ENCODE assay signal across 8 mouse cellular contexts in the genomic region with DNA sequence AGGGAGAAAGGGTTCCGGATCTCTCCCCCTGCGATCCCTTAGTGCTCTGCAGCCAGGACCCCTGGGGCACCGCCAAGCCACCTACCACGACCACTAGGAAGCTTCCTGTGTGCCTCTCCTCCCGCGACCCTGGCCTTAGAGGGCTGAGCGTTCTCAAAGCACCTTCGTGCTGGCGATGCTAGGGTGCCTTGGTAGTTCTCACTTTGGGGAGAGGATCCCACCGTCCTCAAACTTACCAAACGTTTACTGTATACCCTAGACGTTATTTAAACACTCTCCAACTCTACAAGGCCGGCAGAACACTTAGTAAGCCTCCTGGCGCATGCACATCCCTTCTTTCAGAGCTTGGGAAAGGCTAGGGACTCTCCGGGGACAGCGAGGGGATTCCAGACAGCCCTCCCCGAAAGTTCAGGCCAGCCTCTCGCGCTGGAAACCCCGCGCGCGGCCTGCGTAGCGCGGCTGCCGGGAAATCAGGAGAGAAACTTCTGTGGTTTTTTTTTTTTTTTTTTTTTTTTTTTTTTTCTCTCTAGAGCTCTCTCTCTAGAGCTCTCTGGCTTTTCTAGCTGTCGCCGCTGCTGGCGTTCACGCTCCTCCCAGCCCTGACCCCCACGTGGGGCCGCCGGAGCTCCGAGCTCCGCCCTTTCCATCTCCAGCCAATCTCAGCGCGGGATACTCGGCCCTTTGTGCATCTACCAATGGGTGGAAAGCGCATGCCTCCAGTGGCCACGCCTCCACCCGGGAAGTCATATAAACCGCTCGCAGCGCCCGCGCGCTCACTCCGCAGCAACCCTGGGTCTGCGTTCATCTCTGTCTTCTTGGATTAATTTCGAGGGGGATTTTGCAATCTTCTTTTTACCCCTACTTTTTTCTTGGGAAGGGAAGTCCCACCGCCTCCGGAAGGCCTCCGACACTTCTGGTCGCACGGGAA. TPM values are rescaled to one million over a fixed set of nuclear protein-coding genes. Genes with fewer than 3 reads are reported as not detected.
DNase-seq lines count a peak whose midpoint lies in the region; ATAC-seq lines count a peak whose summit lies in the region.

A gene (plus strand): TSS at position 775 of the 928 bp plus-strand sequence.

- peak; percentile 79 for ATAC-seq in activated CD4-positive, CD25-positive, alpha-beta regulatory T cell, adult 4 months
- ATAC-seq in common myeloid progenitor, adult 5-6 weeks (replicated peaks; ENCODE audit: low read depth, poor library complexity, severe bottlenecking): peak; percentile 80
- ATAC-seq in inflammation-experienced regulatory T-cells, adult 6 months: peak; percentile 76
- peak; percentile 93 for ATAC-seq in megakaryocyte-erythroid progenitor cell, adult 5-6 weeks (replicated peaks; ENCODE audit: low FRiP score, low TSS enrichment, poor library complexity, severe bottlenecking)

- DNase-seq in gastrocnemius, postnatal 14 days: peak; percentile 99
- peak; percentile 99 for DNase-seq in left cerebral cortex, postnatal 10 days (ENCODE audit: extremely low spot score in 1 of 2, low spot score in 2 of 2)
- DNase-seq in right cerebral cortex, postnatal 25 days: peak; percentile 98
- DNase-seq in urinary bladder, postnatal 4 days (ENCODE audit: low spot score in 2 of 2): peak; percentile 99 to 100

- intact Hi-C loops in gastrocnemius, postnatal 14 days (cut with DNase I; ENCODE audit: low total_unique reads): loop anchor here (1.0 kb wide), 1 partner anchor 59 kb away; no protein-coding TSS in a partner anchor
- intact Hi-C loops in left cerebral cortex, postnatal 10 days (cut with DNase I): loop anchor here (2.0 to 5.0 kb wide), 2 partner anchors 58 to 67 kb away; no protein-coding TSS in a partner anchor

RNA-seq across cellular contexts. Expression of the gene that starts here (rescaled TPM):
- polyA plus RNA-seq in activated CD4-positive, CD25-positive, alpha-beta regulatory T cell, adult 4 months (2017; shearing (Covaris generic)): 10 to 100 TPM; 22.8 to 45.2 TPM
- 6.9 and 7.5 TPM in 2 replicates for total RNA-seq in common myeloid progenitor, adult 5-6 weeks (2017)
- total RNA-seq in gastrocnemius, postnatal 14 days (2021): 10 to 100 TPM; 21.5 to 28.7 TPM
- 10 to 100 TPM; 26.4 to 51.5 (median 39.3) TPM for polyA plus RNA-seq in inflammation-experienced regulatory T-cells, adult 6 months (2017; shearing (Covaris generic))
- 10 to 100 TPM in 1 of 2 experiments, 1 to 10 TPM in 1; 8.2 to 10.4 TPM for total RNA-seq in left cerebral cortex, postnatal 10 days (2021)
- total RNA-seq in megakaryocyte-erythroid progenitor cell, adult 5-6 weeks (2014; fragmentation: Nextera tagmentation): not detected in 2 replicates
- total RNA-seq in megakaryocyte-erythroid progenitor cell, adult 5-6 weeks (2017): 7.5 and 8.7 TPM in 2 replicates

Comparison
In these comparisons a context has a peak if more than half of its experiments do, and no peak if none do; other contexts are left out.
1. Peak in every context shown above with its lines: DNase-seq and ATAC-seq.